Mouse (Mus musculus) megakaryocyte, embryonic 14.5 days (primary cell): ENCODE measurements around the gene Scube1.

Experiments used
- FLI1 ChIP-seq: IDR thresholded peaks from 2 replicates; pipeline ENCODE4 v1.6.1; 2012; ENCODE audit warnings: low read length, inconsistent platforms, mixed read lengths
- GATA1 ChIP-seq: IDR thresholded peaks from 3 replicates; pipeline ENCODE4 v1.6.1; 2012; ENCODE audit warnings: mixed read lengths, low read length, inconsistent platforms, borderline replicate concordance

DNA sequence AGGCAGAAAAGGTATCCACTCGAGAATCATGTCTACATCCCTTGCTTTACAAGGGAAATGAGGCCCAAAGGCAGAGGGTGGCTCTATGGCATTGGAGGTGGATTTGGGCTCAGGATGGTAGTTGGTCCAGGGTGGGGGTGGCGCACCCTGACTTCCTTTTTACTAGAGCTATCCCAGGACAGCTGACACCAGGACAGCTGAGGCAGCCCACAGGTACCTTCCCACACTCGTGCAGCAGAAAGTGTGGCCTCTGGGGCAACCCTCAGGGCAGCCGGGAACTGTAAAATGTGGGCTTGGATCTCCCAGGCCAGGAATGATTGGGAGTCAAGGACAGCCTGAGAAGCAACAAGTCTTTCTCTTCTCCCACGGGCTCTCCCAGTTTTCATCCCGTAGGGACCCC is 133.1 kb downstream of the Scube1 start:
- TF ChIP-seq GATA1 (no peak), FLI1 (no peak)
